Mouse (Mus musculus) CH12.LX (cell line): ENCODE results near the gene 2010109A12Rik. TPM values are rescaled to one million over a fixed set of nuclear protein-coding genes. Genes with fewer than 3 reads are reported as not detected.

Source experiments
- DNase-seq: peaks from one replicate; pipeline ENCODE4 v3.0.0-alpha.2; 2013; ENCODE audit errors: extremely low read depth
- H3K27ac ChIP-seq: 2 replicates; pipeline ENCODE4 v1.5.1; 2012; ENCODE audit warnings: low read depth, mild to moderate bottlenecking, control low read depth, moderate library complexity; ENCODE audit not compliant: insufficient read depth
- H3K27me3 ChIP-seq: replicated peaks from 2 replicates; pipeline ENCODE3; 2012; ENCODE audit warnings: inconsistent platforms
- H3K36me3 ChIP-seq, 2 experiments: replicated peaks in 1 of 2; 2 replicates each; pipeline versions ENCODE3 to v1.6.1; 2012; ENCODE audit warnings: inconsistent platforms in 1 of 2, low read length in 1 of 2, mild to moderate bottlenecking in 1 of 2, mixed read lengths in 1 of 2, moderate library complexity in 1 of 2; ENCODE audit not compliant: control insufficient read depth in 1 of 2, insufficient read depth in 1 of 2
- H3K4me1 ChIP-seq, 2 experiments: 2 replicates each; pipeline ENCODE4 v1.6.1; 2012; ENCODE audit warnings: inconsistent platforms in 1 of 2, moderate library complexity in 1 of 2; ENCODE audit not compliant: insufficient read depth in 2 of 2, control insufficient read depth in 1 of 2
- H3K4me2 ChIP-seq: 2 replicates; pipeline ENCODE4 v1.6.1; 2012; ENCODE audit warnings: low read depth, mild to moderate bottlenecking, control low read depth; ENCODE audit not compliant: poor library complexity, insufficient read depth, severe bottlenecking
- H3K4me3 ChIP-seq, 3 experiments: fragments of 150-350 bp in 1 of 3; sonication (generic) in 1 of 3; replicated peaks in 1 of 3; 2 replicates each; pipeline versions ENCODE3 to v1.5.1; 2011 to 2012; ENCODE audit warnings: low read depth in 2 of 3, low read length in 2 of 3, mild to moderate bottlenecking in 2 of 3, moderate library complexity in 2 of 3, control low read depth in 1 of 3, improper control_type of control experiment in 1 of 3, inconsistent platforms in 1 of 3, mixed read lengths in 1 of 3; ENCODE audit not compliant: poor library complexity in 1 of 3
- H3K79me2 ChIP-seq: replicated peaks from 2 replicates; pipeline ENCODE4 v1.6.1; 2012; ENCODE audit warnings: mild to moderate bottlenecking, moderate library complexity; ENCODE audit not compliant: control insufficient read depth, poor library complexity, insufficient read depth, severe bottlenecking; ENCODE audit errors: extremely low read depth
- H3K9ac ChIP-seq: 2 replicates; pipeline ENCODE4 v1.6.1; 2012; ENCODE audit warnings: low read depth, mild to moderate bottlenecking, control low read depth, moderate library complexity; ENCODE audit not compliant: insufficient read depth
- H3K9me3 ChIP-seq: replicated peaks from 2 replicates; pipeline ENCODE3; 2012; ENCODE audit warnings: low read length, inconsistent platforms, mixed read lengths
- BHLHE40 ChIP-seq: IDR thresholded peaks from 2 replicates; pipeline ENCODE4 v1.6.1; 2011; ENCODE audit warnings: mild to moderate bottlenecking, low read depth, low read length, improper control_type of control experiment
- CHD1 ChIP-seq: IDR thresholded peaks from 2 replicates; pipeline ENCODE4 v1.6.1; 2012; ENCODE audit warnings: low read depth, low read length, improper control_type of control experiment, inconsistent platforms
- CTCF ChIP-seq, 2 experiments: IDR thresholded peaks in 1 of 2; conservative IDR thresholded peaks in 1 of 2; 2 replicates each; pipeline ENCODE4 v1.5.1; 2011 to 2012; ENCODE audit warnings: low read depth in 2 of 2, low read length in 2 of 2, improper control_type of control experiment in 1 of 2, inconsistent platforms in 1 of 2, mild to moderate bottlenecking in 1 of 2, moderate library complexity in 1 of 2
- ELF1 ChIP-seq: IDR thresholded peaks from 2 replicates; pipeline ENCODE4 v1.6.1; 2014; ENCODE audit warnings: low read depth, mild to moderate bottlenecking, inconsistent platforms, low read length, improper control_type of control experiment
- EP300 ChIP-seq: IDR thresholded peaks from 2 replicates; pipeline ENCODE4 v1.6.1; 2011; ENCODE audit warnings: low read length, improper control_type of control experiment
- ETS1 ChIP-seq: conservative IDR thresholded peaks from 2 replicates; pipeline ENCODE4 v1.6.1; 2012; ENCODE audit warnings: low read depth, mild to moderate bottlenecking, inconsistent platforms, low read length, improper control_type of control experiment, moderate library complexity
- GABPA ChIP-seq: IDR thresholded peaks from 2 replicates; pipeline ENCODE4 v1.6.1; 2012; ENCODE audit warnings: low read depth, low read length, improper control_type of control experiment, inconsistent platforms; ENCODE audit not compliant: insufficient replicate concordance
- HCFC1 ChIP-seq: IDR thresholded peaks from 2 replicates; pipeline ENCODE4 v1.6.1; 2012; ENCODE audit warnings: low read depth, mild to moderate bottlenecking, inconsistent platforms, low read length, improper control_type of control experiment
- IRF4 ChIP-seq: IDR thresholded peaks from 2 replicates; pipeline ENCODE4 v1.6.1; 2014; ENCODE audit warnings: low read depth, mild to moderate bottlenecking, inconsistent platforms, low read length, improper control_type of control experiment
- KAT2A ChIP-seq: IDR thresholded peaks from 2 replicates; pipeline ENCODE4 v1.6.1; 2012; ENCODE audit warnings: low read length, improper control_type of control experiment, inconsistent platforms; ENCODE audit not compliant: insufficient replicate concordance
- MAX ChIP-seq: IDR thresholded peaks from 2 replicates; pipeline ENCODE4 v1.6.1; 2011; ENCODE audit warnings: low read length, improper control_type of control experiment
- MEF2A ChIP-seq: IDR thresholded peaks from 2 replicates; pipeline ENCODE4 v1.6.1; 2014; ENCODE audit warnings: low read depth, mild to moderate bottlenecking, inconsistent platforms, low read length, improper control_type of control experiment, borderline replicate concordance
- MXI1 ChIP-seq: IDR thresholded peaks from 2 replicates; pipeline ENCODE4 v1.6.1; 2011; ENCODE audit warnings: mild to moderate bottlenecking, low read depth, low read length, improper control_type of control experiment
- NELFE ChIP-seq: IDR thresholded peaks from 2 replicates; pipeline ENCODE4 v1.6.1; 2011; ENCODE audit warnings: low read depth, low read length, improper control_type of control experiment
- PAX5 ChIP-seq: IDR thresholded peaks from 2 replicates; pipeline ENCODE4 v1.6.1; 2012; ENCODE audit warnings: low read length, inconsistent platforms, mixed read lengths
- POLR2A ChIP-seq: IDR thresholded peaks from 2 replicates; pipeline ENCODE4 v1.6.1; 2011; ENCODE audit warnings: low read depth, mild to moderate bottlenecking, improper control_type of control experiment, low read length
- POLR2AphosphoS2 ChIP-seq: IDR thresholded peaks from 2 replicates; pipeline ENCODE4 v1.6.1; 2011; ENCODE audit warnings: low read depth, low read length, improper control_type of control experiment
- RCOR1 ChIP-seq: conservative IDR thresholded peaks from 2 replicates; pipeline ENCODE4 v1.6.1; 2012; ENCODE audit warnings: low read depth, mild to moderate bottlenecking, inconsistent platforms, low read length, improper control_type of control experiment
- SIN3A ChIP-seq: IDR thresholded peaks from 2 replicates; pipeline ENCODE4 v1.6.1; 2012; ENCODE audit warnings: low read length, improper control_type of control experiment, inconsistent platforms
- SMC3 ChIP-seq: IDR thresholded peaks from 2 replicates; pipeline ENCODE4 v1.6.1; 2011; ENCODE audit warnings: low read depth, low read length, improper control_type of control experiment
- TBP ChIP-seq: conservative IDR thresholded peaks from 2 replicates; pipeline ENCODE4 v1.6.1; 2011; ENCODE audit warnings: low read depth, low read length, improper control_type of control experiment
- TCF12 ChIP-seq: IDR thresholded peaks from 2 replicates; pipeline ENCODE4 v1.6.1; 2014; ENCODE audit warnings: low read depth, mild to moderate bottlenecking, inconsistent platforms, low read length, improper control_type of control experiment
- UBTF ChIP-seq: IDR thresholded peaks from 2 replicates; pipeline ENCODE4 v1.6.1; 2012; ENCODE audit warnings: low read depth, mild to moderate bottlenecking, inconsistent platforms, low read length, improper control_type of control experiment, moderate library complexity
- ZC3H11A ChIP-seq: IDR thresholded peaks from 2 replicates; pipeline ENCODE4 v1.6.1; 2012; ENCODE audit warnings: low read depth, mild to moderate bottlenecking, inconsistent platforms, low read length, improper control_type of control experiment
- ZKSCAN1 ChIP-seq: IDR thresholded peaks from 2 replicates; pipeline ENCODE4 v1.6.1; 2012; ENCODE audit warnings: low read depth, inconsistent platforms, low read length, improper control_type of control experiment, borderline replicate concordance
- ZMIZ1 ChIP-seq: IDR thresholded peaks from 2 replicates; pipeline ENCODE4 v1.6.1; 2012; ENCODE audit warnings: low read depth, mild to moderate bottlenecking, inconsistent platforms, low read length, improper control_type of control experiment
- dilution Hi-C: fragments of 300-500 bp; cut with MboI; formaldehyde crosslinking; loops from 2 replicates; pipeline ENCODE4 v1.14.3; 2020; ENCODE audit warnings: low sequenced_read_pairs; ENCODE audit not compliant: extremely low pct_unique_long_range_greater_than_20kb, extremely low pct_ligation_motif_present
- in situ Hi-C: fragments of 300-500 bp; cut with MboI; formaldehyde crosslinking; loops from 3 replicates; pipeline ENCODE4 v1.14.3; 2019; ENCODE audit warnings: low sequenced_read_pairs, low pct_ligation_motif_present, low pct_unique_long_range_greater_than_20kb, mixed read lengths
- polyA plus RNA-seq: library from polyadenylated mRNA; unstranded; fragments of >175 nt; gene quantifications from 2 replicates; pipeline ENCODE4 v1.2.1, GENCODE M21; 2012; ENCODE audit warnings: low read depth; ENCODE audit not compliant: insufficient read length
- total RNA-seq, 2 experiments: library from RNA; depleted of rRNA; stranded (reverse); fragments of 300-350 nt in 1 of 2; fragments of >200 nt in 1 of 2; gene quantifications; 2 replicates each; pipeline ENCODE4 v1.2.3; 2012 to 2014

The 2010109A12Rik gene
- total and polyA plus RNA-seq, 3 experiments: 0.42 TPM; not detected in 2

DNA sequence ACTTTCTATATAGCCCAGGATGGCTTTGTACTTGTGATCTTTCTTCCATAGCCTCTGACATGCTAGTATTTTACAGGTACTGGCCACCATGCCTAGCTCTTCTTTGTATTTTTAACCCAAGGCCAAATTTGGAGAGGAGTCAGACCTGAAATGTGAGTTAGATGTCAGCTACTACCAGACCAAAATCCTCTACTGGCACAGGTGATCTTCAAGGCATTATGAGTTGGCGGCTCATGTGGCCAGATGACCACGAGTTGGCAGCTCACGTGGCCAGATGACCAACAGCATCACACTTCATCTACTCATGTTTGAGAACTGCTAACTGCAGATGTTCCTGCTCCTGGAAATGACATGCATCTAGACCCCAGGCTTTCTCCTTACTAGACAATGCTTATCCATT lies 12.1 kb downstream of the 2010109A12Rik start:
- Histone ChIP-seq H3K79me2 (no peaks in the 10 kb centered on the region), H3K4me2 (no peak overlapping the region), H3K27me3 (no peaks in the 10 kb centered on the region), H3K9ac (no peak overlapping the region), H3K36me3 (no peaks in the 10 kb centered on the region), H3K9me3 (no peaks in the 10 kb centered on the region), H3K4me1 (no peaks in the 10 kb centered on the region), H3K27ac (no peak overlapping the region), H3K4me3 (no peak overlapping the region)
- no peak for TF ChIP-seq POLR2A
- no peak for TF ChIP-seq GABPA
- no peak for TF ChIP-seq ZKSCAN1
- no peak for TF ChIP-seq HCFC1
- no peak for TF ChIP-seq ZC3H11A
- no peak for TF ChIP-seq IRF4
- no peak for TF ChIP-seq TCF12
- TF ChIP-seq TBP: no peak
- no peak for TF ChIP-seq UBTF
- TF ChIP-seq SIN3A: no peak
- no peak for TF ChIP-seq NELFE
- TF ChIP-seq SMC3: no peak
- no peak for DNase-seq
- in situ Hi-C loops (no loop called here), dilution Hi-C loops (no loop called here)

DNA sequence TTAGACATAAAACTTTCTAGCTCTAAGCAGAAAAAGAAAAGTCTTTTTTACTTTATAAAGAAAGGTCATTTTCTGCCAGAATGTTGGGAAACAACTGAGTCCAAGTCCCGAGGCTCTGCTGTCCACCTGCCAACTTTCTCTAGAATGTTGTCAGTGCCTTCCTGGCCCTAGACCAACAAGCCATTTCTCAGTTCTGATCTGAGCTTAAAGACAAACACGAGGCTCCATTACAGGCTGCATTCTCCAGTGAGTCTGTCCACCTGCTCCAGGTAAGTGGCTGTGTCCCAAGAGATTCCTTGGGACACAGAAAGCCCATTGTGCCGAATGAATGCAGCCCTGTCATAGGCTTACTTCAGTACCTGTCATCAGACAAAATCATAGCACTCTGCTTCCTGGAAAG lies 15.3 kb downstream of the 2010109A12Rik start:
- H3K79me2 ChIP-seq: no peaks in the 10 kb centered on the region
- no peaks in the 10 kb centered on the region for H3K4me1 ChIP-seq
- TF ChIP-seq MAX (no peak), MXI1 (no peak), CTCF (conservative IDR thresholded peaks at IDR 0.05 in 1 of 2, IDR thresholded peaks at IDR 0.05 in 1 of 2; ENCODE audit: low read depth in 2 of 2, low read length in 2 of 2) (no peak), EP300 (no peak), NELFE (no peak), MEF2A (no peak), ELF1 (no peak), KAT2A (no peak), PAX5 (no peak), ZMIZ1 (no peak), SIN3A (no peak), BHLHE40 (no peak), POLR2AphosphoS2 (no peak), ETS1 (no peak), CHD1 (no peak), RCOR1 (no peak)
- no peak overlapping the region for H3K27ac ChIP-seq
- peaks cover 3% of the 10 kb centered on the region for H3K27me3 ChIP-seq
- dilution Hi-C loops (no loop called here), in situ Hi-C loops (no loop called here)
- H3K4me2 ChIP-seq: no peak overlapping the region
- H3K4me3 ChIP-seq: no peak overlapping the region
- no peaks in the 10 kb centered on the region for H3K9me3 ChIP-seq
- H3K9ac ChIP-seq: no peak overlapping the region
- H3K36me3 ChIP-seq: no peaks in the 10 kb centered on the region
- no peak for DNase-seq
